Mouse (Mus musculus) WW6 (cell line): ENCODE data around the gene 4930556J24Rik.
"Not testable (repeated sequence)": the region's sequence is repeated elsewhere in the genome, so short reads cannot be mapped to it uniquely, and the experiment has no call there.

Experiments used
- DNase-seq: peaks from one replicate; pipeline ENCODE4 v3.0.0-alpha.2; 2013; ENCODE audit warnings: low read depth, low spot score

4930556J24Rik gene

GRCm38 (mm10) chr11:3973081-3973480, 3.5 kb downstream of the 4930556J24Rik start:
- no peak for DNase-seq

GRCm38 (mm10) chr11:3970361-3970760, 6.2 kb downstream of the 4930556J24Rik start:
- no peak for DNase-seq

- no peak for DNase-seq
Measured at GRCm38 (mm10) chr11:3969837-3970236, 6.7 kb downstream of the 4930556J24Rik start.

- DNase-seq: no peak
Measured at GRCm38 (mm10) chr11:3964416-3965172, 12.0 kb downstream of the 4930556J24Rik start.

GRCm38 (mm10) chr11:3963610-3964415, 12.8 kb downstream of the 4930556J24Rik start, which contains the start of gene Pes1:
Pes1 (plus strand) TSS chr11:3963975.
- DNase-seq: peak; percentile 84

- no peak for DNase-seq
Measured at GRCm38 (mm10) chr11:3963155-3963554, 13.4 kb downstream of the 4930556J24Rik start.

- DNase-seq: no peak
Measured at GRCm38 (mm10) chr11:3961761-3962160, 14.8 kb downstream of the 4930556J24Rik start.

GRCm38 (mm10) chr11:3960901-3961300, 15.7 kb downstream of the 4930556J24Rik start:
- DNase-seq: no peak

GRCm38 (mm10) chr11:3955371-3955770, 21.2 kb downstream of the 4930556J24Rik start:
- not testable (repeated sequence) for DNase-seq

- DNase-seq: not testable (repeated sequence)
Measured at GRCm38 (mm10) chr11:3954876-3955275, 21.7 kb downstream of the 4930556J24Rik start.

GRCm38 (mm10) chr11:3946386-3946785, 30.2 kb downstream of the 4930556J24Rik start:
- DNase-seq: no peak

- DNase-seq: no peak
Measured at GRCm38 (mm10) chr11:3941371-3941770, 35.2 kb downstream of the 4930556J24Rik start.

GRCm38 (mm10) chr11:3937321-3937874, 39.2 kb downstream of the 4930556J24Rik start:
- no peak for DNase-seq

- DNase-seq: no peak
Measured at GRCm38 (mm10) chr11:3936318-3936717, 40.3 kb downstream of the 4930556J24Rik start.

GRCm38 (mm10) chr11:3935135-3935534, 41.4 kb downstream of the 4930556J24Rik start:
- no peak for DNase-seq

- DNase-seq: no peak
Measured at GRCm38 (mm10) chr11:3933756-3934285, 42.8 kb downstream of the 4930556J24Rik start.

GRCm38 (mm10) chr11:3931511-3932211, 44.9 kb downstream of the 4930556J24Rik start, which contains the start of gene Tcn2:
Tcn2 (minus strand) TSS chr11:3932159.
- DNase-seq: peak; percentile 66

GRCm38 (mm10) chr11:3930931-3931330, 45.6 kb downstream of the 4930556J24Rik start:
- no peak for DNase-seq

- no peak for DNase-seq
Measured at GRCm38 (mm10) chr11:3930019-3930418, 46.6 kb downstream of the 4930556J24Rik start.

GRCm38 (mm10) chr11:3925916-3926315, 50.7 kb downstream of the 4930556J24Rik start:
- DNase-seq: no peak

GRCm38 (mm10) chr11:3922731-3923130, 53.8 kb downstream of the 4930556J24Rik start:
- DNase-seq: no peak
